Mouse (Mus musculus): Measurements from ENCODE around the gene Myo16. TPM values are rescaled to one million over a fixed set of nuclear protein-coding genes. Genes with fewer than 3 reads are reported as not detected.

The Myo16 gene
- polyA plus RNA-seq, 1 experiment from 2014 or later, result 4.1 TPM

GRCm38 (mm10) chr8:10575244-10575643 is 421.5 kb downstream of the Myo16 start:
- ATAC-seq (replicated peaks), result no peak
- no peak overlapping the region for H3K4me2 ChIP-seq (replicated peaks)
- no peak overlapping the region for H3K27ac ChIP-seq (replicated peaks)
- 91% methylated on average over 10 of the region's 10 CpGs for WGBS
- no peaks in the 10 kb centered on the region for H3K4me1 ChIP-seq
- H3K4me3 ChIP-seq, result no peak overlapping the region
- no peaks in the 10 kb centered on the region for H3K36me3 ChIP-seq
- H3K9ac ChIP-seq (replicated peaks), result no peak overlapping the region
- H3K27me3 ChIP-seq, result no peaks in the 10 kb centered on the region
- H3K9me3 ChIP-seq, result no peaks in the 10 kb centered on the region

- H3K9me3 ChIP-seq, result no peaks in the 10 kb centered on the region
- no peaks in the 10 kb centered on the region for H3K36me3 ChIP-seq
- H3K4me3 ChIP-seq, result no peak overlapping the region
- no peak for ATAC-seq (replicated peaks)
- no peak overlapping the region for H3K27ac ChIP-seq (replicated peaks)
- H3K9ac ChIP-seq (replicated peaks), result no peak overlapping the region
- no peaks in the 10 kb centered on the region for H3K27me3 ChIP-seq
- WGBS, result 29% methylated on average over 10 of the region's 14 CpGs
- no peaks in the 10 kb centered on the region for H3K4me1 ChIP-seq
- H3K4me2 ChIP-seq (replicated peaks), result no peak overlapping the region
Measured at GRCm38 (mm10) chr8:10586956-10587744, 433.4 kb downstream of the Myo16 start.

GRCm38 (mm10) chr8:10589422-10589933 is 435.8 kb downstream of the Myo16 start:
- Histone ChIP-seq H3K9me3 (no peaks in the 10 kb centered on the region), H3K4me2 (replicated peaks) (no peak overlapping the region), H3K4me1 (no peaks in the 10 kb centered on the region), H3K27me3 (no peaks in the 10 kb centered on the region), H3K9ac (replicated peaks) (no peak overlapping the region), H3K4me3 (no peak overlapping the region), H3K27ac (replicated peaks) (no peak overlapping the region), H3K36me3 (no peaks in the 10 kb centered on the region)
- no peak for ATAC-seq (replicated peaks)
- WGBS, result 89% methylated on average over 11 of the region's 11 CpGs

GRCm38 (mm10) chr8:10592917-10593316 is 439.2 kb downstream of the Myo16 start:
- H3K36me3 ChIP-seq, result no peaks in the 10 kb centered on the region
- no peak for ATAC-seq (replicated peaks)
- H3K9me3 ChIP-seq, result no peaks in the 10 kb centered on the region
- no peak overlapping the region for H3K27ac ChIP-seq (replicated peaks)
- H3K9ac ChIP-seq (replicated peaks), result no peak overlapping the region
- H3K4me1 ChIP-seq, result no peaks in the 10 kb centered on the region
- no peak overlapping the region for H3K4me2 ChIP-seq (replicated peaks)
- no peaks in the 10 kb centered on the region for H3K27me3 ChIP-seq
- no peak overlapping the region for H3K4me3 ChIP-seq
- 90% methylated on average over 6 of the region's 6 CpGs for WGBS

GRCm38 (mm10) chr8:10596353-10596752 is 442.6 kb downstream of the Myo16 start:
- 84% methylated on average over 3 of the region's 3 CpGs for WGBS
- H3K9me3 ChIP-seq, result no peaks in the 10 kb centered on the region
- ATAC-seq (replicated peaks), result no peak
- H3K4me3 ChIP-seq, result no peak overlapping the region
- H3K36me3 ChIP-seq, result no peaks in the 10 kb centered on the region
- H3K4me2 ChIP-seq (replicated peaks), result no peak overlapping the region
- no peak overlapping the region for H3K27ac ChIP-seq (replicated peaks)
- no peaks in the 10 kb centered on the region for H3K27me3 ChIP-seq
- H3K9ac ChIP-seq (replicated peaks), result no peak overlapping the region
- no peaks in the 10 kb centered on the region for H3K4me1 ChIP-seq

GRCm38 (mm10) chr8:10597595-10597994 is 443.9 kb downstream of the Myo16 start:
- no peak overlapping the region for H3K4me2 ChIP-seq (replicated peaks)
- H3K27me3 ChIP-seq, result no peaks in the 10 kb centered on the region
- H3K36me3 ChIP-seq, result no peaks in the 10 kb centered on the region
- no peak for ATAC-seq (replicated peaks)
- no peak overlapping the region for H3K4me3 ChIP-seq
- WGBS, result 88% methylated on average over 5 of the region's 5 CpGs
- no peaks in the 10 kb centered on the region for H3K4me1 ChIP-seq
- no peaks in the 10 kb centered on the region for H3K9me3 ChIP-seq
- H3K27ac ChIP-seq (replicated peaks), result no peak overlapping the region
- H3K9ac ChIP-seq (replicated peaks), result no peak overlapping the region

- no peaks in the 10 kb centered on the region for H3K27me3 ChIP-seq
- 92% methylated on average over 5 of the region's 5 CpGs for WGBS
- no peak overlapping the region for H3K4me2 ChIP-seq (replicated peaks)
- no peak overlapping the region for H3K4me3 ChIP-seq
- H3K9ac ChIP-seq (replicated peaks), result no peak overlapping the region
- H3K9me3 ChIP-seq, result no peaks in the 10 kb centered on the region
- no peak overlapping the region for H3K27ac ChIP-seq (replicated peaks)
- H3K4me1 ChIP-seq, result no peaks in the 10 kb centered on the region
- no peaks in the 10 kb centered on the region for H3K36me3 ChIP-seq
- ATAC-seq (replicated peaks), result no peak
Measured at GRCm38 (mm10) chr8:10598889-10599288, 445.2 kb downstream of the Myo16 start.

GRCm38 (mm10) chr8:10606028-10606815 is 452.5 kb downstream of the Myo16 start:
- Histone ChIP-seq H3K9ac (replicated peaks) (no peak overlapping the region), H3K4me2 (replicated peaks) (no peak overlapping the region), H3K9me3 (no peaks in the 10 kb centered on the region), H3K4me1 (0 out of 2 replicates have a peak, but pooled peaks cover 6% of the 10 kb centered on the region), H3K27me3 (no peaks in the 10 kb centered on the region), H3K36me3 (no peaks in the 10 kb centered on the region), H3K4me3 (no peak overlapping the region), H3K27ac (replicated peaks) (no peak overlapping the region)
- no peak for ATAC-seq (replicated peaks)
- 33% methylated on average over 12 of the region's 12 CpGs for WGBS

GRCm38 (mm10) chr8:10606816-10607209 is 453.1 kb downstream of the Myo16 start:
- ATAC-seq (replicated peaks), result no peak
- Histone ChIP-seq H3K36me3 (no peaks in the 10 kb centered on the region), H3K9ac (replicated peaks) (no peak overlapping the region), H3K4me3 (no peak overlapping the region), H3K27ac (replicated peaks) (no peak overlapping the region), H3K9me3 (no peaks in the 10 kb centered on the region), H3K27me3 (no peaks in the 10 kb centered on the region), H3K4me2 (replicated peaks) (no peak overlapping the region), H3K4me1 (0 out of 2 replicates have a peak, but pooled peaks cover 6% of the 10 kb centered on the region)
- WGBS, result 69% methylated on average over 4 of the region's 4 CpGs

- H3K36me3 ChIP-seq, result no peaks in the 10 kb centered on the region
Measured at GRCm38 (mm10) chr8:10611636-10612035, 457.9 kb downstream of the Myo16 start.

GRCm38 (mm10) chr8:10613371-10613770 is 459.7 kb downstream of the Myo16 start:
- Histone ChIP-seq H3K36me3 (no peaks in the 10 kb centered on the region), H3K4me2 (replicated peaks) (no peak overlapping the region), H3K4me1 (no peaks in the 10 kb centered on the region), H3K27ac (replicated peaks) (no peak overlapping the region), H3K27me3 (no peaks in the 10 kb centered on the region), H3K9me3 (no peaks in the 10 kb centered on the region), H3K9ac (replicated peaks) (no peak overlapping the region), H3K4me3 (no peak overlapping the region)
- 70% methylated on average over 2 of the region's 2 CpGs for WGBS
- ATAC-seq (replicated peaks), result no peak

More at GRCm38 (mm10) chr8:10611636-10612035, 457.9 kb downstream of the Myo16 start:
- Histone ChIP-seq H3K27me3 (no peaks in the 10 kb centered on the region), H3K9me3 (no peaks in the 10 kb centered on the region), H3K9ac (replicated peaks) (no peak overlapping the region), H3K27ac (replicated peaks) (no peak overlapping the region), H3K4me2 (replicated peaks) (no peak overlapping the region), H3K4me1 (no peaks in the 10 kb centered on the region), H3K4me3 (no peak overlapping the region)
- ATAC-seq (replicated peaks), result no peak
- WGBS, result 82% methylated on average over 5 of the region's 5 CpGs

GRCm38 (mm10) chr8:10619689-10620088 is 466.0 kb downstream of the Myo16 start:
- Histone ChIP-seq H3K27me3 (no peaks in the 10 kb centered on the region), H3K27ac (replicated peaks) (no peak overlapping the region), H3K9ac (replicated peaks) (no peak overlapping the region), H3K36me3 (no peaks in the 10 kb centered on the region), H3K9me3 (no peaks in the 10 kb centered on the region), H3K4me2 (replicated peaks) (no peak overlapping the region), H3K4me3 (no peak overlapping the region), H3K4me1 (no peaks in the 10 kb centered on the region)
- ATAC-seq (replicated peaks), result no peak
- 91% methylated on average over 2 of the region's 2 CpGs for WGBS
